Mouse (Mus musculus): Measurements from ENCODE around the gene Alg12. TPM values are rescaled to one million over a fixed set of nuclear protein-coding genes. Genes with fewer than 3 reads are reported as not detected.

The Alg12 gene
- polyA plus RNA-seq, 1 experiment, result 18.1 TPM

GRCm38 (mm10) chr15:88864270-88865030 lies 45.3 kb upstream of the Alg12 start:
- Histone ChIP-seq H3K27me3 (replicated peaks; ENCODE audit: control insufficient read depth, insufficient read depth, low read length) (no peaks in the 10 kb centered on the region), H3K27ac (ENCODE audit: insufficient read depth, low read depth, low read length) (peak overlapping the region; percentile 97), H3K36me3 (ENCODE audit: control insufficient read depth, insufficient read depth, low read length) (peaks cover 19% of the 10 kb centered on the region), H3K4me3 (ENCODE audit: insufficient read depth, low read depth, low read length) (peak overlapping the region; percentile 83), H3K4me1 (ENCODE audit: control insufficient read depth, insufficient read depth, low read length) (peaks cover 36% of the 10 kb centered on the region)
- TF ChIP-seq POLR2A (IDR thresholded peaks at IDR 0.05; ENCODE audit: low read depth, low read length) (peak; percentile 28), CTCF (conservative IDR thresholded peaks at IDR 0.05; ENCODE audit: insufficient read depth, insufficient read length, low read depth, low read length) (no peak)
- peak; percentile 92 for DNase-seq
- WGBS, result 12% methylated on average over 22 of the region's 22 CpGs

GRCm38 (mm10) chr15:88863695-88864231 lies 44.6 kb upstream of the Alg12 start:
- H3K4me3 ChIP-seq (ENCODE audit: insufficient read depth, low read depth, low read length), result peak overlapping the region; percentile 83
- no peaks in the 10 kb centered on the region for H3K27me3 ChIP-seq (replicated peaks; ENCODE audit: control insufficient read depth, insufficient read depth, low read length)
- H3K36me3 ChIP-seq (ENCODE audit: control insufficient read depth, insufficient read depth, low read length), result peaks cover 19% of the 10 kb centered on the region
- peaks cover 37% of the 10 kb centered on the region for H3K4me1 ChIP-seq (ENCODE audit: control insufficient read depth, insufficient read depth, low read length)
- TF ChIP-seq CTCF (conservative IDR thresholded peaks at IDR 0.05; ENCODE audit: insufficient read depth, insufficient read length, low read depth, low read length) (no peak), POLR2A (IDR thresholded peaks at IDR 0.05; ENCODE audit: low read depth, low read length) (peak; percentile 51)
- DNase-seq, result peak; percentile 97
- peak overlapping the region; percentile 97 for H3K27ac ChIP-seq (ENCODE audit: insufficient read depth, low read depth, low read length)
- whole genome bisulfite sequencing, result 1% methylated on average over 39 of the region's 39 CpGs

GRCm38 (mm10) chr15:88862881-88863694 lies 44.0 kb upstream of the Alg12 start:
- peak; percentile 72 for DNase-seq
- WGBS, result under 1% methylated on average over 97 of the region's 98 CpGs
- peaks cover 31% of the 10 kb centered on the region for H3K4me1 ChIP-seq (ENCODE audit: control insufficient read depth, insufficient read depth, low read length)
- no peaks in the 10 kb centered on the region for H3K27me3 ChIP-seq (replicated peaks; ENCODE audit: control insufficient read depth, insufficient read depth, low read length)
- peaks cover 19% of the 10 kb centered on the region for H3K36me3 ChIP-seq (ENCODE audit: control insufficient read depth, insufficient read depth, low read length)
- peak overlapping the region; percentile 83 for H3K4me3 ChIP-seq (ENCODE audit: insufficient read depth, low read depth, low read length)
- TF ChIP-seq CTCF (conservative IDR thresholded peaks at IDR 0.05; ENCODE audit: insufficient read depth, insufficient read length, low read depth, low read length), result no peak
- peak; percentile 19 for TF ChIP-seq POLR2A (IDR thresholded peaks at IDR 0.05; ENCODE audit: low read depth, low read length)
- peak overlapping the region; percentile 97 for H3K27ac ChIP-seq (ENCODE audit: insufficient read depth, low read depth, low read length)

GRCm38 (mm10) chr15:88861772-88862622 lies 42.9 kb upstream of the Alg12 start, which contains the start of gene Pim3:
Gene Pim3, plus strand, starts transcription at chr15:88862186.
- no peak for TF ChIP-seq CTCF (conservative IDR thresholded peaks at IDR 0.05; ENCODE audit: insufficient read depth, insufficient read length, low read depth, low read length)
- peak; percentile 93 for TF ChIP-seq POLR2A (IDR thresholded peaks at IDR 0.05; ENCODE audit: low read depth, low read length)
- Histone ChIP-seq H3K27ac (ENCODE audit: insufficient read depth, low read depth, low read length) (peak within 1 kb of the TSS; percentile 97), H3K4me1 (ENCODE audit: control insufficient read depth, insufficient read depth, low read length) (peaks cover 23% of the 10 kb centered on the region), H3K4me3 (ENCODE audit: insufficient read depth, low read depth, low read length) (peak within 1 kb of the TSS; percentile 83), H3K36me3 (ENCODE audit: control insufficient read depth, insufficient read depth, low read length) (peaks cover 19% of the 10 kb centered on the region), H3K27me3 (replicated peaks; ENCODE audit: control insufficient read depth, insufficient read depth, low read length) (no peaks in the 10 kb centered on the region)
- DNase-seq, result peak; percentile 99
- under 1% methylated on average over 107 of the region's 107 CpGs for WGBS

GRCm38 (mm10) chr15:88860781-88861180 lies 41.7 kb upstream of the Alg12 start:
- H3K27ac ChIP-seq (ENCODE audit: insufficient read depth, low read depth, low read length), result peak overlapping the region; percentile 86; the same call in 1 of the 2 replicates
- DNase-seq, result no peak
- peaks cover 14% of the 10 kb centered on the region for H3K4me1 ChIP-seq (ENCODE audit: control insufficient read depth, insufficient read depth, low read length)
- peaks cover 19% of the 10 kb centered on the region for H3K36me3 ChIP-seq (ENCODE audit: control insufficient read depth, insufficient read depth, low read length)
- 91% methylated on average over 3 of the region's 3 CpGs for WGBS
- TF ChIP-seq POLR2A (IDR thresholded peaks at IDR 0.05; ENCODE audit: low read depth, low read length), result no peak
- no peak for TF ChIP-seq CTCF (conservative IDR thresholded peaks at IDR 0.05; ENCODE audit: insufficient read depth, insufficient read length, low read depth, low read length)
- H3K27me3 ChIP-seq (replicated peaks; ENCODE audit: control insufficient read depth, insufficient read depth, low read length), result no peaks in the 10 kb centered on the region
- H3K4me3 ChIP-seq (ENCODE audit: insufficient read depth, low read depth, low read length), result no peak overlapping the region

- Histone ChIP-seq H3K27ac (ENCODE audit: insufficient read depth, low read depth, low read length) (no peak overlapping the region), H3K27me3 (replicated peaks; ENCODE audit: control insufficient read depth, insufficient read depth, low read length) (no peaks in the 10 kb centered on the region), H3K4me3 (ENCODE audit: insufficient read depth, low read depth, low read length) (no peak overlapping the region), H3K36me3 (ENCODE audit: control insufficient read depth, insufficient read depth, low read length) (peaks cover 10% of the 10 kb centered on the region), H3K4me1 (ENCODE audit: control insufficient read depth, insufficient read depth, low read length) (peaks cover 26% of the 10 kb centered on the region)
- WGBS, result 74% methylated on average over 8 of the region's 8 CpGs
- TF ChIP-seq CTCF (conservative IDR thresholded peaks at IDR 0.05; ENCODE audit: insufficient read depth, insufficient read length, low read depth, low read length) (no peak), POLR2A (IDR thresholded peaks at IDR 0.05; ENCODE audit: low read depth, low read length) (no peak)
- no peak for DNase-seq
Observed at GRCm38 (mm10) chr15:88859206-88859970, 40.3 kb upstream of the Alg12 start.

Data from kidney, adult 2 months (tissue).